Mouse (Mus musculus) lung, adult 2 months (tissue): Measurements from ENCODE around the gene Fam69a.

Source experiments
- CTCF ChIP-seq: fragments of 200-500 bp; IDR thresholded peaks from 2 replicates; pipeline ENCODE4 v1.5.1; 2011; ENCODE audit warnings: mild to moderate bottlenecking, low read length, control low read depth; ENCODE audit not compliant: insufficient read depth
- POLR2A ChIP-seq: fragments of 200-500 bp; IDR thresholded peaks from 2 replicates; pipeline ENCODE4 v1.6.1; 2011; ENCODE audit warnings: low read depth, mild to moderate bottlenecking, control low read depth, low read length, borderline replicate concordance; ENCODE audit errors: extremely low read depth

- no peak for TF ChIP-seq CTCF
- TF ChIP-seq POLR2A: no peak
These were observed 22.7 kb downstream of the Fam69a start for GRCm38 (mm10) chr5:107964031-107964758.
